Mouse (Mus musculus): ENCODE results near the gene Igll1. TPM values are rescaled to one million over a fixed set of nuclear protein-coding genes. Genes with fewer than 3 reads are reported as not detected.
"Not testable (repeated sequence)": the region's sequence is repeated elsewhere in the genome, so short reads cannot be mapped to it uniquely, and the experiment has no call there.

Gene Igll1
- total RNA-seq (2021) (not detected), polyA plus RNA-seq (2012; rRNA removed) (not detected in 2 replicates)
- long read RNA-seq, result 0 reads

- DNase-seq, result no peak
These were observed at the start of gene Igll1 for GRCm38 (mm10) chr16:16863978-16864377. Gene Igll1 (minus strand): TSS chr16:16863985.

DNA sequence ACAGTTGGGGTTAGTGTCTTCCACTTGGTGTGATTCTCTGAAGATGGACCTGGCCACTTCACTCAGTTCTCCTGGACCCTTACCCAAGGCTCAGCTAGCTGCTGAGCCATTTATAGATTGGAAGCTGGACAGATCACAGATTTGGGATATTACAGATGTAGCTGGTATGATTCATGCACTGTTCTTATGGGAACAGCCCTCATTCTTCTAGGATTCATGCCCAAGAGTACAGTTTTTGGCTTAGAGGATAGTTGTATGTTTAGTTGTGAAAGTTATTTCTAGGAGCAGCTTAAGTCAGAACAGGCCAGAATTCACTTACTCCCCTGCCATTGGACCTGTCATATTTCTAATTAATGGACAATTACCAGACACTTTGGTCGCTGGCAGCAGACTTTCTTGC, 49.7 kb upstream of the Igll1 start:
- no peak for DNase-seq

DNA sequence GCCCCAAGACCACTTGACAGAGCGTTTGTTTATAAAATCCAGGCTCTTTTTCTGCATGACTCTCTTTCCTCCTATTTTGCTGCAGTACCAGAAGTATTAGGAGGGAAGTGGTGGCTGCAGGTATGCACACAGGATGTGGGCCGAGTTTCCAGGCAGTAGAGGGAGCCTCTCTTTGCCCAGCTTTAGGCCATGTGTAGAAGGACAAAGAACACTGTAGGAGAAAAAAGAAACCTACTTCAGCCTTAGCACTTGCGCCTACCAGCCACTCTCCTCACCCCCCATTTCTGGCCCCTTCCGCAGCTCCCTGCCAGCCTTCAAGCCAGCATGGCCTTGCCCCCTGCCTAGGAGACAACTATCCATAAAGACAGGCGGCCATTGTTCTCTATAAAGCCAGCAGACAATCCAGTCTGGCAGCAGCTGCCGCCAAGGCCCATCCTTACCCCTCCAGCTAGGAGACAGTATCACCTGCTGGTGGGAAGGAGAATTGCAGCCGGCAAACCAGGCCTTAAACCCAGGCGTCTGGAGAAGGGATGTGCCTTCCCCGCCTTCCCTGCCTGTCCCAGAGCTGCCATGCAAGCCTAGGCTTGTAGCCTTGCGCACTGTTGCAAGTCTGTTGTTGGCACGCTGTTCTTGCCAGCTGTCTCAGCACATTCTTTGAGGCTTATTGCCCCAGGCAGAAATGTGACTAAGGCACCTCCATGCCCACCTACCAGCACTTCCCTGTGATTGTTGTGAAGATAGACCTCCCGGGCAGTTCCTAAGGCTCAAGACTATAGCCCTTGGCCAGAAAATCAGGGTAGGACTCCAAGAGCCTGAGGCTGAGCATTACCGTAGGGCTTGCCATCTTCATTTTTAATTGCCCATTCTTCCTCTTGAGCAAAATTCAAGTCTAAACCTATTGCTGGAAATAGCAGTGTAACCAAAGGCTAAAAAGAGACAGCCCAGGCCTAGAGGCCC, 48.1 kb upstream of the Igll1 start:
- peak; percentile 83 for DNase-seq

- peak; percentile 81 for DNase-seq
These were observed 44.0 kb upstream of the Igll1 start for GRCm38 (mm10) chr16:16907799-16908198.

- DNase-seq, result no peak
These were observed 39.4 kb upstream of the Igll1 start for GRCm38 (mm10) chr16:16903188-16903587.

DNA sequence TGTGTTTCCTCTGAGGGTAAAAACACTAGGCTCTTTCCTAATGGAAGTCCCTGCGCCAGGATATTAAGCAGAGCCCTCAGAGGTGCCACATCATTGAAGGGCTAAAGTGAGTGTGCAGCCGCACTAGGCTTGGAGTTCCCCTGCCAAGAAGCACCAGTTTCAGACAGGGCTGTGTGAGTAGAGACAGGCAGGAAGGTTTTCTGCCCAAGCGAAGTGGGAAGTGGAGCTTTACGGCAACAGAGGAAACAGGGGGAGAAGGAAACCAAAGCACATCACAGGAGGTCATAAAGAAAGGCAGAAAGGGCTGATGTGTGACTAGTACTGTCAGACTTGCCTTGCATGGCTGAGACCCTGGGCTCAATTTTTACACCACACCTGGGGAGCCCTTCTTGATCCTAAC, 38.5 kb upstream of the Igll1 start:
- DNase-seq, result no peak

DNA sequence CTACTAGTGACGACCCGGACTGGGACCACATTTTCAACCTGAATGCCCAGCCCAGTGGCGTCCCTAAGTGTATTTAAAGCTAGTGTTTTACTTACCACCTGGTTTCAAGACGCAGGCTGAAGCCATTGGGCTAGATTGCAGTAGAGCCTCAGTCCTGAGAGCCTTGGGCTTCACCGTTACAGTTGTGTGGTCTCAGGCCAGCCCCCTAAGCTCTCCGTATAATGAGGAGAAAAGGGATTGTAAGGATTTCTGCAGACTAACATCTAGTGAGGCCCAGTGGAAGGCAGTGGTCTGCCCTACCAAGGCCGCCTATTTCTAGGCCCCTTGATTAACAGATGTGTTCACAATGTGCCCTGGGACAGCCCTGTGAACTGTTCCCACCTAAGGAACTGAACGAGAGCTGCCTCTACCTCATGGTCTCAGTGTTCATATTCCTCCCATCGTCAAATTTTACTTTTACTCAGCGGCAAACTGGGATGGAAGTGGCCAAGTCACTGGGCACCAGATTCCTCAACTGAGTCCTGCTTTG, 33.3 kb upstream of the Igll1 start:
- no peak for DNase-seq

DNA sequence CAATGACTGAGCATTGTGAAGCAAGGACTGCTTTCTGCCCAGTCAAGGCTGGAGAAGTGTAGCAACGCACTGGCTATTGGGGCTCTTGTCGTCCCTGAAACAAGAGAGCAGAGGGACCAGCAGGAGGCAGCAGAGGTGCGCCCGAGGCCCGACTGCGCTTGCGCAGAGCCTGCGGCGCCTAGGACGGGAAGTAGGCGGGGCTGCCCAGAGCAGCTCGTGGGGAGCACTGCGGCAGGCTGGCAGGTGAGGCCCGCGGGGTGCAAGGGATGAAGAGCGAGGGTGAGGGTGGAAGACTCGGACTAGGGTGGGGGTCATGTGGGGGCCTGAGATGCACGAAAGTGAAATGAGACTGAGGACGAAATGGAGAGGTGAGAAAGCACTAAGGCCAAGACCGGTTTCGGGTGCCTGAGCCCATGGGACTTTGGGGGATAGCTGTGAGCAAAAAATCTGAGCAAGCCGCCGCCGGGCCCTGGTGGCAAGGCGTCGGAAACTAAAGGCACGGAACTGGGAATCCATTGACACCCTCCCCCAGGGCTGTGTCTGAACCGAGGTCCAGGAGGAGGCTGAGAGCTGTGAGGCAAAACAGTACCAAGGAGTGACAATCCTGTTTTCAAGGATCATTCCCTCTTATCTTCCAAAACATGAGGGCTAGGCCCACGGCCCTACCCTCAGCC, 32.7 kb upstream of the Igll1 start, which contains the start of gene Ppm1f:
Gene Ppm1f (plus strand): TSS at position 88 of the 674 bp plus-strand sequence.
- peak; percentile 98 for DNase-seq

DNA sequence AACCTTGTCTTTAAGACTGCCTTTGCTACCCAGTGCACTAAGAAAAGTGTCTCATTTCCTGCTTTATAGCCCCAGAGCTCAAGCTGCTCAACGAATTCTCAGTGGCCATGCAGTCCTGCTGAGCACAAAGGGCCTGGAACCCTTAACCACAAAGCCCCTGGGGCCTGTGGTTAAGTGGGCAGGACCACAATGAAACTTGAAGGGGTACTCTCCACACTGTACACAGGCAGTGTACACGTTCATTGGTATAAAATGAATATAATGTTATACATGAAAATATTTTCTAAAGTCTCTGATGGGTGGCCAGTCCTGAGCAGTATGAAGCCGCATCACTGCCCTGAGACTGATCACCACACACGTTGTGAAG, 32.2 kb upstream of the Igll1 start:
- DNase-seq, result no peak

GRCm38 (mm10) chr16:16892366-16892765, 28.6 kb upstream of the Igll1 start:
- no peak for DNase-seq

DNA sequence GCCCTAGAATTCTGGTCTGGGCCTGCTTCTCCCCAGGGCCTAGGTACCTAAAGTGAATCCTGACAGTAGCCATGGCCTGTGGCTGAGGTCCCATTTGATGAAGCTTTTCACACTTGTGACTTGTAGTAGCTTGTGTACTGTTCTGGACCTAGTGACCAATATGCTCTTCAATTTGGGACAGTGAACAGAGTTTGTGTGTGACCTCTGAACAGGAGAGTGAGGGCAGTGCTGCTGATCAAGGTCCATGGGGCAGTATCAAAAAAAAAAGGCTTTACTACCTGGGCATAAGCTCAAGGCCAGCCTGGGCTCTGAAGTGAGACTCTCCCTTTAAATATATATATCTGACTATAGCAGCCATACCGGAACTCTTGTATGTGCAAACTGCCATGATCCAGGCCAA, 24.6 kb upstream of the Igll1 start:
- no peak for DNase-seq

DNA sequence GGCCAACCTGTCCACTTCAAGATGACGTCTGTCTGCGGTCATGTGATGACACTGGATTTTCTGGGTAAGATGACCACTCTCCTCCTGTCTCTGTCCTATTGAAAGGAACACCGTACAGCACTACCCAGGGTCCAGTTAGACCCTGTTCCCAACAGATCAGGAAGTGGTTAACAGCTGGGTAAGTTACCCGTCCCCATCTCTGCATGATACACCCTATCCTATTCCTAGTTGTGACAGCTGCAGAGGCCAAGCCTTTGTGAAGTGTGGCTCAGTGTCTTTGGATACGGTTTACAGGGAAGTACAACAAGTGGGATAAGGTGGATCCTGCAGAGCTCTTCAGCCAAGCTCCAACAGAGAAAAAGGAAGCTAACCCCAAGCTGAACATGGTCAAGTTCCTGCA, 15.2 kb upstream of the Igll1 start:
- no peak for DNase-seq

- peak; percentile 92 for DNase-seq
These were observed 7.0 kb upstream of the Igll1 start, which contains the start of the genes Top3b and Vpreb1 for GRCm38 (mm10) chr16:16870617-16871331. Gene Top3b (plus strand): TSS chr16:16870736. Gene Vpreb1 (minus strand): TSS chr16:16870843.

GRCm38 (mm10) chr16:16870241-16870616, 6.4 kb upstream of the Igll1 start:
- DNase-seq, result no peak

DNA sequence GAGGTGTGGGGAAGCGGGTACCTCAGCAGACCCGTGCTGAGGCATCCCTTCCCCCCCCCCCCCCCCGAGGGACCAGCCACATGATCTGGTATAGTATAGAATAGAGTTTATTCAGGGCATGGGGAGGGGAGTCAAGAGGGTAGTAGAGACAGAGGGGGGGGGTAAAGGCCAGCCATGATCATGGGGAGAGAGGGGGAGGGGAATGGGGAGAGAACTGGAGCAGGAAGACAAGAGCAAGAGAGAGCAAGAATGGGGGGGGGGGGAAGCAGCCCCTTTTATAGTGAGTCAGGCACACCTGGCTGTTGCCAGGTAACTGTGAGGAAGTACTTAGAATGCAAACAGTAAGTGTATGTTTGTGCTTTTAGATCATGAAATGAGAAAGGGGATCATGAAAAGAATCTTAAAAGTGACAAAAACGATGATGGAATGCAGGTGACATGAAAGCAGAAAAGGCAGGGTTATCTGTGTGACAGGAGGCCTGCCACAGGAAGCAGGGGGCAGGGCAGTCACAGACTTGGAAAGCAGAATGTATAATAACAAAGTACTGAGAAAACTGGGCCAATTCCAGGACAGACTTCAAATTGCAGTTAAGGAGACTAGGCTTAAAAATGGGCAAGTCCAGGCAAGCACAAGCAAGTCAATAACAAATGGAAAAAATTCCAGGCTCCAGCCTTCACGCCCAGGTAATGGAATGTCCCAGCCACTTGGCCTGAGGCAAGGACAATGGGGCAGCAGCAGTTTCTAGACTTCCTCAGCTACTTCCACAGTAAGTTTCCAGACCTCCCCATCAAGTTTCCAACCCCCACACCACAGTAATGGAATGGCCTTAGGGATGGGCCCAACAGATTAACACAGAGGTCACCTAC, 2.1 kb upstream of the Igll1 start:
- no peak for DNase-seq

DNA sequence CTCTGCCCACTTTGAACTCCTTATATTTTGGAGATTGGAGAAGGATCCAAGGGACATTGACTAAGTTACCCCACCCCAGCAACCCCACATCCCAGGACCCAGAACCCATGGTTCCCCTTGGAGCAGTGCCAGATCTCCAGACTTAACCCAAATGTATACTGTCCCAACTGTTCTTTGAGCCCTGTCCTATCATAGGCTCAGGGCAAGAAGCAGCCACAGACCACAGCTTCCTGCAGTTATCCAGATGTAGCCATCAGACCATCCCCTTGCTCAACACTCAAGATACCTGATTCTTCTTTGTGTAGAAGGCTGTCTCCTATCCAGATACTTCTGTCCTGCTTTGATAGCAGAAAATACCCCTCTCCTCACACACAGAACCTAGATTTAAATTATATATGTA, 1.4 kb upstream of the Igll1 start:
- no peak for DNase-seq

GRCm38 (mm10) chr16:16862288-16862687, 1.5 kb downstream of the Igll1 start:
- no peak for DNase-seq

GRCm38 (mm10) chr16:16856731-16857476, 6.9 kb downstream of the Igll1 start:
- no peak for DNase-seq

DNA sequence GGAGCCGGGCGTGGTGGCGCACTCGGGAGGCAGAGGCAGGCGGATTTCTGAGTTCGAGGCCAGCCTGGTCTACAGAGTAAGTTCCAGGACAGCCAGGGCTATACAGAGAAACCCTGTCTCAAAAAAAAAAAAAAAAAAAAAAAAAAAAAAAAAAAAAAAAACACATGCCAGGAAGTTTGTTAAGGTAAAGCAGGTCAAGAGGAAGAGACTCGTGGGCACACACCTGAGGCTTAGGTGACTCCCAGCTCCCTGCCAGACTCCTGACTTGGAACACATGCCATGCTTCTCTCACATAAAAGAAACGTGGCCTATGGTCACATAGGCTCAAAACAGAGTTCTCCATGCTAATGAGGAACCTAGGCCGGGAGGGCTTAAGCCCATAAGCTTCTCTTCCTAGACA, 7.7 kb downstream of the Igll1 start:
- not testable (repeated sequence) for DNase-seq

DNA sequence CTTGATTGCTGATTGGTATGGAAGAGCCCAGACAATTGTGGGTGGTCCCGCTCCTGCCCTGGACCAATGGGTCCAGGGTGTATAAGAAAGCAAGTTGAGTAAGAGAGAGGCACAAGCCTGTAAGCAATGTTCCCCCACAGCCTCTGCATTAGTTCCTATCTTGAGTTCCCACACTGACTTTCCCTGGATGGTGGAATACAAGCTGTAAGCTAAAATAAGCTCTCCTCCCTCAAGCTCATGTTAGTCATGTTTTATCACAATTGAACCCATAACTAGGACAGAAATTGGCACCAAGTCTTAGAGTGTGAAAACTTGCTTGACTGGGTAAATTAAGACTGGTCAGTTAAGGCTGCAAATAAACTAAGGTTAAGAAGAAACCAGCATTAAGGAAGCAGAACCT, 8.2 kb downstream of the Igll1 start:
- DNase-seq, result no peak

Measured in adrenal gland, adult 2 months (tissue).